10 mouse cellular contexts compared by ENCODE assay signal in the genomic region with DNA sequence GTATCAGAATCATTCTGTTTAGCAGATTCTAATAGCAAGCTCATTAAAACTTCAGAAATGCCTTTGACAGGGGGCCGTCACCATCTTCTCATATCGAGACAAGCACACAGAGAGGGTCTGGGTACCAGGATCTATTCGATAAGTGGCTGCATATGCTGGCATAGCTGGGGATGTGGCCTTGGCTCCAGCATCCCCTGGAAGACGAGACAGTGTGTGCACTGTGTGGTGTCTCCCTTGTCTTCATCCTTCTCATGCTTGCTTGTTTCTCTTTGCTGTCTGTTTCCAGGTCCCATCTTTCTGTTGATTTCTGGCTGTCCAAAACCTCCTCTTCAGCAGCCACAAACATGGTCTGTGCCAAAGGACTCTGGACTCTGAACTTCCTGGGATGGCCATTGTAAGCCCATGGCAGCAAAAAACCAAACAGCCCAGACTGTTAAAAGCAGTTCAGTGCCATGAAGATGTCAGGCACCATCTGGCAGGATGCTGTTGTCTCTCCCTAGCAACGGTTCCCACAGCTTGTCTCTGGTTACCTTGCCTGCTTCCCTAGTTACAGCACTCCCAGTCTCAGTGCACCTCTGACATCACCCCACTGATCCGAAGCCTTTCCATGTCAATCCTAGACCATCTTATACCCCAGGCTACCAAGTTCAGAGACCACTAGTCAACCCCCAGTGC. TPM values are rescaled to one million over a fixed set of nuclear protein-coding genes. Genes with fewer than 3 reads are reported as not detected.
DNase-seq lines count a peak whose midpoint lies in the region; ATAC-seq and TF ChIP-seq lines count a peak whose summit lies in the region.
"Had no signal": no experiment of that assay in that cellular context is flagged by ENCODE, and none has a peak within 500 bp of the region (broad histone marks: within the 10 kb centered on the region; RNA-seq: fewer than 3 reads in every experiment).

No protein-coding gene starts in this region.

- peak; percentile 97 for ATAC-seq in forebrain, postnatal 0 days
- ATAC-seq in liver, embryonic 11.5 days (replicated peaks; ENCODE audit: low FRiP score), result no peak
- no peak for ATAC-seq in intestine, postnatal 0 days

- no peaks in the 10 kb centered on the region for H3K9me3 ChIP-seq in CH12.LX (replicated peaks; ENCODE audit: low read length)
- no peaks in the 10 kb centered on the region for H3K9me3 ChIP-seq in forebrain, postnatal 0 days (ENCODE audit: low read length)
- no peaks in the 10 kb centered on the region for H3K9me3 ChIP-seq in liver, embryonic 11.5 days (ENCODE audit: control insufficient read depth, low read length)
- H3K9me3 ChIP-seq in intestine, postnatal 0 days (ENCODE audit: control insufficient read depth), result no peaks in the 10 kb centered on the region
- H3K9me3 ChIP-seq: limb, embryonic 13.5 days had no signal

- no peak for TF ChIP-seq POLR2A in CH12.LX (IDR thresholded peaks at IDR 0.05; ENCODE audit: low read depth, low read length)

- DNase-seq in embryo, embryonic 10 days (ENCODE audit: low spot score), result peak; percentile 28
- no peak for DNase-seq in embryo, embryonic 9.5 days (ENCODE audit: extremely low spot score)
- no peak for DNase-seq in CH12.LX (ENCODE audit: extremely low read depth)
- DNase-seq in forebrain, postnatal 0 days, result peak; percentile 78
- DNase-seq in left cerebral cortex, postnatal 25 days (ENCODE audit: low spot score in 2 of 2), result peak; percentile 49 to 50
- no peak for DNase-seq in liver, embryonic 11.5 days (ENCODE audit: low spot score)
- no peak for DNase-seq in heart, postnatal 25 days (ENCODE audit: low spot score)
- DNase-seq: heart, postnatal 10 days had no signal

- intact Hi-C loops in left cerebral cortex, postnatal 25 days (cut with DNase I), result no loop called here
- intact Hi-C loops in heart, postnatal 25 days (cut with DNase I), result loop anchor here (10.0 kb wide), 1 partner anchor 49 kb away; no protein-coding TSS in a partner anchor

- no peak overlapping the region for H3K9ac ChIP-seq in CH12.LX (ENCODE audit: insufficient read depth, low read depth)
- H3K9ac ChIP-seq in forebrain, postnatal 0 days, result no peak overlapping the region
- no peak overlapping the region for H3K9ac ChIP-seq in liver, embryonic 11.5 days (ENCODE audit: low read depth, low read length)
- H3K9ac ChIP-seq in intestine, postnatal 0 days (ENCODE audit: low read depth, low read length), result no peak overlapping the region
- H3K9ac ChIP-seq: limb, embryonic 13.5 days had no signal

- no peaks in the 10 kb centered on the region for H3K27me3 ChIP-seq in CH12.LX (replicated peaks)
- no peaks in the 10 kb centered on the region for H3K27me3 ChIP-seq in forebrain, postnatal 0 days (ENCODE audit: insufficient read depth, low read length)
- no peaks in the 10 kb centered on the region for H3K27me3 ChIP-seq in liver, embryonic 11.5 days (replicated peaks; ENCODE audit: control insufficient read depth, insufficient read depth, low read length)
- no peaks in the 10 kb centered on the region for H3K27me3 ChIP-seq in intestine, postnatal 0 days (replicated peaks; ENCODE audit: control insufficient read depth, insufficient read depth, low read length)
- H3K27me3 ChIP-seq: limb, embryonic 13.5 days had no signal

- peak overlapping the region; percentile 92; the same call in 1 of the 2 replicates for H3K4me2 ChIP-seq in CH12.LX (ENCODE audit: insufficient read depth, low read depth, poor library complexity, severe bottlenecking)
- no peak overlapping the region for H3K4me2 ChIP-seq in forebrain, postnatal 0 days (ENCODE audit: low read depth)
- H3K4me2 ChIP-seq in liver, embryonic 11.5 days, result no peak overlapping the region
- no peak overlapping the region for H3K4me2 ChIP-seq in intestine, postnatal 0 days (replicated peaks; ENCODE audit: low read depth)
- H3K4me2 ChIP-seq: limb, embryonic 13.5 days had no signal

- no peak for TF ChIP-seq EP300 in CH12.LX (IDR thresholded peaks at IDR 0.05; ENCODE audit: low read length)

- no peaks in the 10 kb centered on the region for H3K36me3 ChIP-seq in CH12.LX (replicated peaks in 1 of 2; ENCODE audit: control insufficient read depth in 1 of 2, insufficient read depth in 1 of 2, low read length in 1 of 2)
- H3K36me3 ChIP-seq in forebrain, postnatal 0 days (ENCODE audit: insufficient read depth), result no peaks in the 10 kb centered on the region
- H3K36me3 ChIP-seq in liver, embryonic 11.5 days (ENCODE audit: control insufficient read depth, insufficient read depth, low read length), result no peaks in the 10 kb centered on the region
- no peaks in the 10 kb centered on the region for H3K36me3 ChIP-seq in intestine, postnatal 0 days (ENCODE audit: control insufficient read depth, insufficient read depth)
- H3K36me3 ChIP-seq: limb, embryonic 13.5 days had no signal

- no peak overlapping the region for H3K4me3 ChIP-seq in CH12.LX (replicated peaks in 1 of 3; ENCODE audit: low read depth in 2 of 3, low read length in 2 of 3, poor library complexity in 1 of 3)
- H3K4me3 ChIP-seq in forebrain, postnatal 0 days (ENCODE audit: low read depth, low read length), result no peak overlapping the region
- H3K4me3 ChIP-seq in liver, embryonic 11.5 days (ENCODE audit: low read depth, low read length), result no peak overlapping the region
- no peak overlapping the region for H3K4me3 ChIP-seq in intestine, postnatal 0 days (ENCODE audit: low read depth, low read length)
- H3K4me3 ChIP-seq: limb, embryonic 13.5 days had no signal

- 57% methylated on average over 6 of the region's 6 CpGs for WGBS in forebrain, postnatal 0 days
- WGBS in liver, embryonic 11.5 days, result 77% methylated on average over 6 of the region's 6 CpGs
- WGBS in intestine, postnatal 0 days, result 69% methylated on average over 6 of the region's 6 CpGs

- in situ Hi-C loops in CH12.LX (cut with MboI; ENCODE audit: low pct_ligation_motif_present, low pct_unique_long_range_greater_than_20kb, low sequenced_read_pairs), result no loop called here

- TF ChIP-seq CTCF in CH12.LX (conservative IDR thresholded peaks at IDR 0.05 in 1 of 2, IDR thresholded peaks at IDR 0.05 in 1 of 2; ENCODE audit: low read depth in 2 of 2, low read length in 2 of 2), result no peak
- no peak for TF ChIP-seq CTCF in forebrain, postnatal 0 days (IDR thresholded peaks at IDR 0.05; ENCODE audit: low read depth)
- no peak for TF ChIP-seq CTCF in intestine, postnatal 0 days (IDR thresholded peaks at IDR 0.05; ENCODE audit: low read depth)

- H3K79me2 ChIP-seq in CH12.LX (replicated peaks; ENCODE audit: control insufficient read depth, extremely low read depth, insufficient read depth, poor library complexity, severe bottlenecking), result no peaks in the 10 kb centered on the region

- dilution Hi-C loops in CH12.LX (cut with MboI; ENCODE audit: extremely low pct_ligation_motif_present, extremely low pct_unique_long_range_greater_than_20kb, low sequenced_read_pairs), result no loop called here

- H3K27ac ChIP-seq in CH12.LX (ENCODE audit: insufficient read depth, low read depth), result no peak overlapping the region
- no peak overlapping the region for H3K27ac ChIP-seq in forebrain, postnatal 0 days (ENCODE audit: low read depth, low read length)
- no peak overlapping the region for H3K27ac ChIP-seq in liver, embryonic 11.5 days (ENCODE audit: low read depth, low read length)
- no peak overlapping the region for H3K27ac ChIP-seq in intestine, postnatal 0 days (ENCODE audit: low read depth, low read length)
- H3K27ac ChIP-seq: limb, embryonic 13.5 days had no signal

- TF ChIP-seq RAD21 in CH12.LX (IDR thresholded peaks at IDR 0.05; ENCODE audit: low read depth, low read length), result no peak

- H3K4me1 ChIP-seq in CH12.LX (ENCODE audit: control insufficient read depth in 1 of 2, insufficient read depth in 2 of 2), result peaks cover 28 to 78% of the 10 kb centered on the region in 2 experiments
- H3K4me1 ChIP-seq in forebrain, postnatal 0 days (ENCODE audit: insufficient read depth), result no peaks in the 10 kb centered on the region
- no peaks in the 10 kb centered on the region for H3K4me1 ChIP-seq in liver, embryonic 11.5 days (replicated peaks; ENCODE audit: control insufficient read depth, insufficient read depth, low read length)
- no peaks in the 10 kb centered on the region for H3K4me1 ChIP-seq in intestine, postnatal 0 days (replicated peaks; ENCODE audit: control insufficient read depth, insufficient read depth, low read length)

TF ChIP-seq in CH12.LX, 34 proteins besides CTCF, POLR2A, EP300 and RAD21:
- TF ChIP-seq RCOR1 (conservative IDR thresholded peaks at IDR 0.05; ENCODE audit: low read depth, low read length) (no peak), IRF4 (IDR thresholded peaks at IDR 0.05; ENCODE audit: low read depth, low read length) (no peak), KAT2A (IDR thresholded peaks at IDR 0.05; ENCODE audit: insufficient replicate concordance, low read length) (no peak), MXI1 (IDR thresholded peaks at IDR 0.05; ENCODE audit: low read depth, low read length) (no peak), HCFC1 (IDR thresholded peaks at IDR 0.05; ENCODE audit: low read depth, low read length) (no peak), MEF2A (IDR thresholded peaks at IDR 0.05; ENCODE audit: borderline replicate concordance, low read depth, low read length) (no peak)

RNA-seq across cellular contexts. Expression of gene Kctd12, which starts 56.5 kb away (rescaled TPM):
- total RNA-seq in CH12.LX (2012; rRNA removed), result 29.8 and 35.4 TPM in 2 replicates
- 21.8 and 23.5 TPM in 2 replicates for total RNA-seq in CH12.LX (2014; rRNA removed)
- polyA plus RNA-seq in CH12.LX (2012; ENCODE audit: insufficient read length, low read depth), result 17.5 and 21.4 TPM in 2 replicates
- 101 TPM in 2 replicates for total RNA-seq in forebrain, postnatal 0 days (2014; rRNA removed)
- polyA plus RNA-seq in forebrain, postnatal 0 days (2015; fragmentation: Nextera tagmentation; extraction: Ambion mirVana), result 12.4 and 14.3 TPM in 2 replicates
- 10 to 100 TPM; 50.2 to 54.0 TPM for total RNA-seq in left cerebral cortex, postnatal 25 days (2021)
- polyA plus RNA-seq in liver, embryonic 11.5 days (2014; fragmentation: Nextera tagmentation; extraction: Ambion mirVana), result 5.8 TPM in 2 replicates
- total RNA-seq in heart, postnatal 25 days (2021), result 10 to 100 TPM; 20.3 to 23.7 TPM
- polyA plus RNA-seq in intestine, postnatal 0 days (2015; fragmentation: Nextera tagmentation; extraction: Ambion mirVana), result 6.4 and 7.0 TPM in 2 replicates

Comparison
In these comparisons a context has a peak if more than half of its experiments do, and no peak if none do; other contexts are left out.
1. DNase-seq: peak in embryo, embryonic 10 days (single experiment), forebrain, postnatal 0 days (single experiment) and left cerebral cortex, postnatal 25 days (2 of 2); none in embryo, embryonic 9.5 days (single experiment), CH12.LX (single experiment), liver, embryonic 11.5 days (single experiment) and heart, postnatal 25 days (single experiment).